Mouse (Mus musculus) midbrain, embryonic 12.5 days (tissue): ENCODE results near the gene Zfp583. TPM values are rescaled to one million over a fixed set of nuclear protein-coding genes. Genes with fewer than 3 reads are reported as not detected.
"Not testable (repeated sequence)": the region's sequence is repeated elsewhere in the genome, so short reads cannot be mapped to it uniquely, and the experiment has no call there.

Experiments used
- ATAC-seq: fragments of 200-750 bp; cut with Nextera tagmentation; 2 replicates; pipeline ENCODE4 v1.8.0; 2017; ENCODE audit warnings: low read depth, moderate TSS enrichment, moderate library complexity; ENCODE audit not compliant: low FRiP score
- H3K27ac ChIP-seq: fragments of 300-500 bp; sonication (generic); replicated peaks from 2 replicates; pipeline ENCODE4 v1.5.1; 2016; ENCODE audit warnings: mild to moderate bottlenecking
- H3K27me3 ChIP-seq: fragments of 300-500 bp; sonication (generic); 2 replicates; pipeline ENCODE4 v1.6.1; 2016; ENCODE audit warnings: mild to moderate bottlenecking
- H3K36me3 ChIP-seq: fragments of 300-500 bp; sonication (generic); 2 replicates; pipeline ENCODE4 v1.6.1; 2016
- H3K4me1 ChIP-seq: fragments of 300-500 bp; sonication (generic); 2 replicates; pipeline ENCODE4 v1.6.1; 2016
- H3K4me2 ChIP-seq: fragments of 300-500 bp; sonication (generic); replicated peaks from 2 replicates; pipeline ENCODE4 v1.6.1; 2016; ENCODE audit warnings: mild to moderate bottlenecking, moderate library complexity
- H3K4me3 ChIP-seq: fragments of 300-500 bp; sonication (generic); 2 replicates; pipeline ENCODE4 v1.5.1; 2016; ENCODE audit warnings: mild to moderate bottlenecking
- H3K9ac ChIP-seq: fragments of 300-500 bp; sonication (generic); replicated peaks from 2 replicates; pipeline ENCODE4 v1.6.1; 2016; ENCODE audit warnings: mild to moderate bottlenecking, moderate library complexity
- H3K9me3 ChIP-seq: fragments of 300-500 bp; sonication (generic); 2 replicates; pipeline ENCODE4 v1.6.1; 2016; ENCODE audit warnings: mild to moderate bottlenecking
- WGBS: fragments of 180-500 bp; shearing (Covaris S2); methylation state at CpG from one replicate; pipeline ENCODE4 v1.1.7; 2016; 5-methylcytosine and 5-hydroxymethylcytosine counted together
- polyA plus RNA-seq: library from polyadenylated mRNA; unstranded; fragments of >200 nt; fragmentation: Nextera tagmentation; extraction: Ambion mirVana; gene quantifications from 2 replicates; pipeline ENCODE4 v1.2.1, GENCODE M21; 2016

Zfp583 gene
- polyA plus RNA-seq, result 7.9 and 8.7 TPM in 2 replicates

DNA sequence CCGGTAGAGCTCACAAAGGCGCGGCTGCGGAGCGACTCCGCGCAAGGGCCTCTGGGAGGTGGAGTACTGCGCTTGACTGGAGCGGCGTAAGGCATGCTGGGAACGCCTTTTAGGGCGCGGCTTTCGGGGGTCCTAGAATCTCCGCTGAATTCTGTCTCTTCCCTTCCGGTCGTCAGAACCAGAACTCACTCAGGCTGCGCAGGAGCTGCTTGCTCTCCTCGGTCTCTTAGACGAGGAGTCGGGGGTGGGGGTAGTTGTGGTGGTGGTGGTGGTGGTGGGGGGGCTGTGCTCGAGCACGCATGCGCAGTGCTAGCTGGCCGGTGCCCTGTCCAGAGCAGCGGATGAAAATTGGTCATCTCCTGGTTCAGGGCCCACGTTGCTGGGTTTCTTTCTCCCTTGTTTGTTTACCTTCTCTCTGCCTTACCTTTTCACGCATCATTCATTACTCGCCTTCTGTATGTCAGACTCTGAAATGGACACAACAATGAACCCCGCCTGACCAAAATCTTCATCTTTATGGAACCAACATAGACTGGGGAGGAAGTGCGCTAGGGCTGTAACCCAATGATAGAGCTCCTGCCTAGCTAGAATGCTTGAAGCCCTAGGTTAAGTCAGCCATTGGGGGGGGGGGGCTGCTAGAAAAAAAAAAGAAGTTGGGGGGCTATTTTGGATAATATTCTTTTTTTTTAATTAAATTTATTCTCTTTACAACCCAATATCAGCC is at the start of gene Zfp583:
Gene Zfp583 (minus strand): TSS at position 53 of the 724 bp plus-strand sequence.
- Histone ChIP-seq H3K4me3 (peak within 1 kb of the TSS; percentile 45), H3K27me3 (no peaks in the 10 kb centered on the region), H3K27ac (peak within 1 kb of the TSS; percentile 82), H3K9me3 (no peaks in the 10 kb centered on the region), H3K4me1 (peaks cover 11% of the 10 kb centered on the region), H3K36me3 (no peaks in the 10 kb centered on the region), H3K4me2 (peak within 1 kb of the TSS; percentile 53), H3K9ac (peak within 1 kb of the TSS; percentile 60)
- ATAC-seq, result peak; percentile 92
- WGBS, result 6% methylated on average over 31 of the region's 31 CpGs

GRCm38 (mm10) chr7:6378441-6378840 is 47.4 kb upstream of the Zfp583 start:
- 87% methylated on average over 8 of the region's 8 CpGs for WGBS
- H3K9ac ChIP-seq, result no peak overlapping the region
- no peaks in the 10 kb centered on the region for H3K27me3 ChIP-seq
- H3K27ac ChIP-seq, result no peak overlapping the region
- 0 out of 2 replicates have a peak, but pooled peaks cover 3% of the 10 kb centered on the region for H3K36me3 ChIP-seq
- no peak overlapping the region for H3K4me2 ChIP-seq
- H3K4me3 ChIP-seq, result no peak overlapping the region
- ATAC-seq, result no peak
- no peaks in the 10 kb centered on the region for H3K9me3 ChIP-seq
- H3K4me1 ChIP-seq, result peaks cover 7% of the 10 kb centered on the region

GRCm38 (mm10) chr7:6372993-6373392 is 41.9 kb upstream of the Zfp583 start:
- 90% methylated on average over 3 of the region's 3 CpGs for WGBS
- no peak for ATAC-seq
- H3K27ac ChIP-seq, result no peak overlapping the region
- no peak overlapping the region for H3K4me3 ChIP-seq
- H3K36me3 ChIP-seq, result 0 out of 2 replicates have a peak, but pooled peaks cover 3% of the 10 kb centered on the region
- H3K4me1 ChIP-seq, result no peaks in the 10 kb centered on the region
- no peaks in the 10 kb centered on the region for H3K9me3 ChIP-seq
- H3K9ac ChIP-seq, result no peak overlapping the region
- H3K4me2 ChIP-seq, result no peak overlapping the region
- H3K27me3 ChIP-seq, result no peaks in the 10 kb centered on the region

DNA sequence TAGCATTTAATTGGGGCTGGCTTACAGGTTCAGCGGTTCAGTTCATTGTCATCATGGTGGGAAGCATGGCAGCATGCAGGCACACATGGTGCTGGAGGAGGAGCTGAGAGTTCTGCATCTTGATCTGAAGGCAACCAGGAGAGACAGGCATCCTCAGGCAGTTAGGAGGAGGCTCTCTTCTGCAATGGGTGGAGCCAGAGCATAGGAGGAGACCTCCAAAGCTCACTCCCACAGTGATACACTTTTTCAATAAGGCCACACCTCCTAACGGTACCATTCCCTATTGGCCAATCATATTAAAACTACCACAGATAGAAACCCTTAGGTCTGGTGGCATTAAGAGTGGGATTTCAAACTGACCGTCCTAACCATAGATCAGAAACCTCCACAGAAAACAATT is 38.4 kb upstream of the Zfp583 start:
- no peak overlapping the region for H3K4me3 ChIP-seq
- H3K9ac ChIP-seq, result no peak overlapping the region
- 86% methylated on average over 3 of the region's 3 CpGs for WGBS
- H3K4me1 ChIP-seq, result no peaks in the 10 kb centered on the region
- no peak for ATAC-seq
- H3K27me3 ChIP-seq, result no peaks in the 10 kb centered on the region
- no peak overlapping the region for H3K4me2 ChIP-seq
- H3K9me3 ChIP-seq, result no peaks in the 10 kb centered on the region
- H3K27ac ChIP-seq, result no peak overlapping the region
- H3K36me3 ChIP-seq, result no peaks in the 10 kb centered on the region

DNA sequence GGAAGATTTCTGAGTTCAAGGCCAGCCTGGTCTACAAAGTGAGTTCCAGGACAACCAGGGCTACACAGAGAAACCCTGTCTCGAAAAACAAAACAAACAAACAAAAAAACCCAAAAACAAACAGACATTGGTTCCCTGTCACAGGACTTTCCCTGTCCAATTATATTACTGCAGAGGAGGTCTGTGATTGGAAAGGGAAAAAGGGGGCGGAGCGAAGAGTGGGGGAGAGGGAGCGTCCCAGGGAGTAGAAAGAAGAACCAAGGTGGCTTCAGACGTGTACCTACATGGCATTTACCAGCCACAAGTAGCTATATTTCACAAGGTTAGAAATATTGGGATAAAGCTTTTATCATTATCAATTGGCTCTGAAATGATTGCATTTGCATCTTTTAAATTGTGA is 37.1 kb upstream of the Zfp583 start:
- H3K27me3 ChIP-seq, H3K4me1 ChIP-seq, H3K36me3 ChIP-seq, H3K4me3 ChIP-seq, ATAC-seq, H3K9me3 ChIP-seq, H3K9ac ChIP-seq, H3K27ac ChIP-seq, H3K4me2 ChIP-seq: not testable (repeated sequence)
- 89% methylated on average over 5 of the region's 5 CpGs for WGBS

DNA sequence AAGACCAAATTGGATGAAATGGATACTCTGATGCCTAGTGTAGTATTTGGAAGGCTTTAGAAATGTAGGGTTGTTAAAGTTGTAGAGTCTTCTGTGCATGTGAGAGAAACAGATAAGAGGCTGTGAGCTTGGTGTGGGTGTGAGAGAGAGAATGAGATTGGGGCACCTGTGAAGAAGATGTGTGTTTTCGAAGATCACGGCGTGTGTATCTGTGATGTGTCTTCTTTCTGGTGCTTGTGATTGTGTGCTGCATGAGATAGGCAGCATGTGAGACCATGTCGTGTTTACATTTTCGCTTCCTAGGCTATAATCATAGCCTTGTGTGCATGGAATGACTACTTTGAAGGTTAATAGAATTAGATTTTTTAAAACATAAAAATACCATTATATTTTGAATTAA is 36.1 kb upstream of the Zfp583 start:
- Histone ChIP-seq H3K27ac (no peak overlapping the region), H3K36me3 (no peaks in the 10 kb centered on the region), H3K9ac (no peak overlapping the region), H3K4me1 (peaks cover 10% of the 10 kb centered on the region), H3K4me2 (no peak overlapping the region), H3K4me3 (no peak overlapping the region), H3K9me3 (no peaks in the 10 kb centered on the region), H3K27me3 (no peaks in the 10 kb centered on the region)
- no peak for ATAC-seq
- WGBS, result 91% methylated on average over 5 of the region's 5 CpGs

- H3K27ac ChIP-seq, result no peak overlapping the region
- no peaks in the 10 kb centered on the region for H3K9me3 ChIP-seq
- no peak overlapping the region for H3K4me3 ChIP-seq
- no peaks in the 10 kb centered on the region for H3K36me3 ChIP-seq
- no peak for ATAC-seq
- H3K27me3 ChIP-seq, result no peaks in the 10 kb centered on the region
- no peak overlapping the region for H3K9ac ChIP-seq
- H3K4me2 ChIP-seq, result no peak overlapping the region
- peaks cover 13% of the 10 kb centered on the region for H3K4me1 ChIP-seq
- WGBS, result 78% methylated on average over 1 of the region's 1 CpGs
Observed at GRCm38 (mm10) chr7:6364761-6365160, 33.7 kb upstream of the Zfp583 start.

- Histone ChIP-seq H3K4me1 (peaks cover 13% of the 10 kb centered on the region), H3K9me3 (no peaks in the 10 kb centered on the region), H3K9ac (peak within 1 kb of the TSS; percentile 68), H3K27me3 (no peaks in the 10 kb centered on the region), H3K36me3 (no peaks in the 10 kb centered on the region), H3K27ac (peak within 1 kb of the TSS; percentile 94), H3K4me2 (peak within 1 kb of the TSS; percentile 71), H3K4me3 (peak within 1 kb of the TSS; percentile 52)
- ATAC-seq, result peak; percentile 80
- under 1% methylated on average over 23 of the region's 23 CpGs for WGBS
Observed at GRCm38 (mm10) chr7:6363047-6363488, 32.0 kb upstream of the Zfp583 start, which contains the start of gene Zfp78. TSS of gene Zfp78 (plus strand) at chr7:6363280.

GRCm38 (mm10) chr7:6362268-6363046 is 31.4 kb upstream of the Zfp583 start:
- peaks cover 13% of the 10 kb centered on the region for H3K4me1 ChIP-seq
- H3K36me3 ChIP-seq, result no peaks in the 10 kb centered on the region
- no peaks in the 10 kb centered on the region for H3K27me3 ChIP-seq
- H3K4me2 ChIP-seq, result peak overlapping the region; percentile 71
- peak overlapping the region; percentile 52 for H3K4me3 ChIP-seq
- peak overlapping the region; percentile 94 for H3K27ac ChIP-seq
- H3K9ac ChIP-seq, result peak overlapping the region; percentile 55
- no peaks in the 10 kb centered on the region for H3K9me3 ChIP-seq
- ATAC-seq, result peak; percentile 92
- WGBS, result 1% methylated on average over 38 of the region's 38 CpGs

- H3K27me3 ChIP-seq, result no peaks in the 10 kb centered on the region
- peak overlapping the region; percentile 71 for H3K4me2 ChIP-seq
- H3K27ac ChIP-seq, result peak overlapping the region; percentile 94
- WGBS, result 21% methylated on average over 7 of the region's 7 CpGs
- peak overlapping the region; percentile 55 for H3K9ac ChIP-seq
- H3K4me1 ChIP-seq, result peaks cover 13% of the 10 kb centered on the region
- H3K4me3 ChIP-seq, result peak overlapping the region; percentile 52
- no peaks in the 10 kb centered on the region for H3K36me3 ChIP-seq
- H3K9me3 ChIP-seq, result no peaks in the 10 kb centered on the region
- ATAC-seq, result no peak
Observed at GRCm38 (mm10) chr7:6361756-6362155, 30.7 kb upstream of the Zfp583 start.

- H3K36me3 ChIP-seq, result no peaks in the 10 kb centered on the region
- no peak overlapping the region for H3K4me3 ChIP-seq
- H3K27me3 ChIP-seq, result no peaks in the 10 kb centered on the region
- H3K4me2 ChIP-seq, result no peak overlapping the region
- no peak overlapping the region for H3K9ac ChIP-seq
- peaks cover 13% of the 10 kb centered on the region for H3K4me1 ChIP-seq
- 9% methylated on average over 9 of the region's 9 CpGs for WGBS
- no peak overlapping the region for H3K27ac ChIP-seq
- H3K9me3 ChIP-seq, result no peaks in the 10 kb centered on the region
- ATAC-seq, result no peak
Observed at GRCm38 (mm10) chr7:6360477-6361060, 29.5 kb upstream of the Zfp583 start.
